Mouse (Mus musculus) cerebellum, adult (tissue): ENCODE measurements at regions not wholly inside any gene's neighbourhood (a gene's known extent, or its start where the extent isn't known, plus 50 kb on each side); places are given as distances from the start of the nearest gene placed in this dataset.

ENCODE experiments used
- ATAC-seq: cut with Nextera tagmentation; 2 replicates; pipeline ENCODE4 v1.9.2; 2017; ENCODE audit warnings: mild to moderate bottlenecking, moderate library complexity, mixed read lengths; ENCODE audit not compliant: insufficient number of reproducible peaks, low FRiP score, low TSS enrichment

- ATAC-seq = no peak
Observed at GRCm38 (mm10) chr3:117520461-117520860, 54.2 kb upstream of the Plppr5 start.

- no peak for ATAC-seq
Observed at GRCm38 (mm10) chr3:117508090-117508489, 66.5 kb upstream of the Plppr5 start.

GRCm38 (mm10) chr3:117506151-117506723, 68.4 kb upstream of the Plppr5 start:
- ATAC-seq = no peak

- no peak for ATAC-seq
Observed at GRCm38 (mm10) chr3:117501107-117501506, 73.5 kb upstream of the Plppr5 start.

GRCm38 (mm10) chr3:117498138-117498897, 76.3 kb upstream of the Plppr5 start:
- ATAC-seq = no peak

GRCm38 (mm10) chr3:117494118-117494517, 80.5 kb upstream of the Plppr5 start:
- no peak for ATAC-seq

GRCm38 (mm10) chr3:117487281-117488027, 87.2 kb upstream of the Plppr5 start:
- no peak for ATAC-seq

GRCm38 (mm10) chr3:117486351-117486750, 88.3 kb upstream of the Plppr5 start:
- ATAC-seq = no peak

GRCm38 (mm10) chr3:117480131-117480530, 94.5 kb upstream of the Plppr5 start:
- no peak for ATAC-seq

- ATAC-seq = no peak
Observed at GRCm38 (mm10) chr3:117459507-117459906, 98.8 kb upstream of the Plppr4 start.

GRCm38 (mm10) chr3:117450559-117450958, 89.9 kb upstream of the Plppr4 start:
- ATAC-seq = no peak

- ATAC-seq = no peak
Observed at GRCm38 (mm10) chr3:117441887-117442286, 81.2 kb upstream of the Plppr4 start.

GRCm38 (mm10) chr3:117440294-117440693, 79.6 kb upstream of the Plppr4 start:
- no peak for ATAC-seq

- ATAC-seq = peak; percentile 70; the same call in 1 of the 2 replicates
Observed at GRCm38 (mm10) chr3:117438473-117439114, 77.9 kb upstream of the Plppr4 start.

- no peak for ATAC-seq
Observed at GRCm38 (mm10) chr3:117424526-117424925, 63.9 kb upstream of the Plppr4 start.

GRCm38 (mm10) chr3:117412896-117413747, 52.4 kb upstream of the Plppr4 start:
- ATAC-seq = no peak
